Mouse (Mus musculus): ENCODE measurements around the gene Hmgxb4.

DNA sequence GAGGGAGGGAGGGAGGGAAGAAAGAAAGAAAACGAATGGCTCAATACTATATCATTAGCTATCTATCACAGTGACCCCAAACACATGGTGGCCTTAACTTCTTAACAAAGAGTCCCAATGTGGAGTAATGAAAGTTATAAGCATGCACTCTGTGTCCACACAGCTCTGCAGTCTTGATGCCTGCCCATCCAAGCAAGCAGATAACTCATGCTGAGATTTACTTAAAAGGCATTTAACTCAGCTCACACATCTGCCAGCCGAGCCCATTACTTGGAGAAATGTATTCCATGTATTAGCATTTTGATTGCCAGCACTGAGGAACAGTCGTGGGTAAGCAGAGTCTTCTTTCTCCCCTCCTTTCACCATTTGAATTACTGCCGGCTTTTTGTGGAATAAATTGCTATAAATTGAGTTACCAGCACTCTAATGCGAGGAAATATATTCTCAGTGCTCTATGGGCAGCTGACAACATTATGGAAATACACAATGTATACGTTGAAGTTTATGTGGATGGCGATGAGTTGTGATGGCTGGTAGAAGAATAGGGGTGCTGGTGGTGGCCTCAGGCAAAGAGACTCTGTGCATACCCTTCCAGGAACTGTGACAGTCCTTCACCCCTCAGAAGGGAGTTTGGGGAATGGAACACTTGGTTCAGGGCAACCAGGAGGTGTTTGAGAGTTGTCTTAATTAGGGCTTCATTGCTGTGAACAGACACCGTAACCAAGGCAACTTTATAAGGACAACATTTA lies 19.9 kb upstream of the Hmgxb4 start:
- TF ChIP-seq SMC3 (IDR thresholded peaks at IDR 0.05; ENCODE audit: low read depth, low read length) (no peak), ZKSCAN1 (IDR thresholded peaks at IDR 0.05; ENCODE audit: borderline replicate concordance, low read depth, low read length) (no peak), CTCF (conservative IDR thresholded peaks at IDR 0.05 in 1 of 2, IDR thresholded peaks at IDR 0.05 in 1 of 2; ENCODE audit: low read depth in 2 of 2, low read length in 2 of 2) (no peak), POLR2A (IDR thresholded peaks at IDR 0.05; ENCODE audit: low read depth, low read length) (no peak), POLR2AphosphoS2 (IDR thresholded peaks at IDR 0.05; ENCODE audit: low read depth, low read length) (no peak), UBTF (IDR thresholded peaks at IDR 0.05; ENCODE audit: low read depth, low read length) (no peak), ZC3H11A (IDR thresholded peaks at IDR 0.05; ENCODE audit: low read depth, low read length) (no peak), USF1 (IDR thresholded peaks at IDR 0.05; ENCODE audit: low read depth, low read length) (no peak), BHLHE40 (IDR thresholded peaks at IDR 0.05; ENCODE audit: low read depth, low read length) (no peak), ZMIZ1 (IDR thresholded peaks at IDR 0.05; ENCODE audit: low read depth, low read length) (no peak)

All from CH12.LX (cell line).